Mouse (Mus musculus): ENCODE data around the gene Srms.

Gene Srms

GRCm38 (mm10) chr2:181157716-181158302 lies 55.2 kb downstream of the Srms start:
- TF ChIP-seq GATA4 (IDR thresholded peaks at IDR 0.05; ENCODE audit: insufficient replicate concordance, low read length) = no peak

DNA sequence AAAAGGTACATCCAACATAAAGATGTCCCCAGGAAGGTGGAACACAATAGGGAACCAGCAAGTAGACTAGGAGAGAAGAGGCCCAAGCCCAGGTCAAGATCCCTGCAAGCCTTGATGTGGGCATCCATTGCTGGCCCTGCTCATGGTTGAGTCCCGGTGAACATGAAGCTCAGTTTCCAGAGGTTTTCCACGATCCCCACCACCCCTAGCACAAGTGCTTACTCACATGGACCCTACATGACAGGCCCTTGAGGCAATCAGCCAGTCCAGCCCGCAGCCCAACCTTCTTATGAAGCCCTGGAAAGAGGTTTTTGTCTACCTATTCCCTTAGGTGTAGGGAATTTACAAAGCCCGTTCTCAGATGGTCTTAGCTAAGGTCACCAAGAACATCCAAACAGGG lies 55.8 kb downstream of the Srms start:
- no peak for TF ChIP-seq GATA4 (IDR thresholded peaks at IDR 0.05; ENCODE audit: insufficient replicate concordance, low read length)

GRCm38 (mm10) chr2:181156248-181157121 lies 56.5 kb downstream of the Srms start, which contains the start of gene Eef1a2:
Eef1a2 (minus strand) TSS chr2:181157014.
- no peak for TF ChIP-seq GATA4 (IDR thresholded peaks at IDR 0.05; ENCODE audit: insufficient replicate concordance, low read length)

- no peak for TF ChIP-seq GATA4 (IDR thresholded peaks at IDR 0.05; ENCODE audit: insufficient replicate concordance, low read length)
Measured at GRCm38 (mm10) chr2:181155801-181156200, 57.2 kb downstream of the Srms start.
